Mouse (Mus musculus): Measurements from ENCODE around the gene Kcnab2.

DNA sequence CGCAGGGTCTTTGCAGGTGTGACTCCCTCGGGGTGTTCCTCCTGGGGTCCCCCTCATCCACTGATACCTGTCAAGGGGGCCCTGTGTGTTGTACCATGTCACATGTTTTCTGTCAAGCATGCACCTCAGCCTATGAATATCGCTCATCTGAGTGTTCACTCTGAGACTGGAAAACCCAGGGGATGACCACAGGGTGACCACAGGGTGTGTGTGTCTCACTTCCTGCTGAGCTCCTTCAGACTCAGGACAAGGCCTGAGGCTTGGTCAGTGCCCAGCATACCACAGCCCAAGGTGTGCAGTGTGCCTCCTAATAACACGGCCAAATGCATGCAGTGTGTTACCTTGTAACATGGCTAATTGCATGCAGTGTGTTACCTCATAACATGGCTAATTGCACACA, 20.0 kb downstream of the Kcnab2 start:
- TF ChIP-seq CTCF (IDR thresholded peaks at IDR 0.05; ENCODE audit: borderline replicate concordance, control insufficient read depth, extremely low read depth, insufficient read depth, low read length, poor library complexity) (no peak), POLR2A (IDR thresholded peaks at IDR 0.05; ENCODE audit: control insufficient read depth, extremely low read depth, insufficient read depth, low read length, poor library complexity) (no peak)
